Mouse (Mus musculus): ENCODE results near the gene Spred1. TPM values are rescaled to one million over a fixed set of nuclear protein-coding genes. Genes with fewer than 3 reads are reported as not detected.

Spred1 gene
- total RNA-seq, 1 experiment from 2014 or later = 3.4 TPM

- no peak for ATAC-seq (ENCODE audit: extremely low read depth, insufficient number of reproducible peaks, low FRiP score, poor library complexity, severe bottlenecking)
Measured at GRCm38 (mm10) chr2:117169037-117169436, 47.9 kb downstream of the Spred1 start.

DNA sequence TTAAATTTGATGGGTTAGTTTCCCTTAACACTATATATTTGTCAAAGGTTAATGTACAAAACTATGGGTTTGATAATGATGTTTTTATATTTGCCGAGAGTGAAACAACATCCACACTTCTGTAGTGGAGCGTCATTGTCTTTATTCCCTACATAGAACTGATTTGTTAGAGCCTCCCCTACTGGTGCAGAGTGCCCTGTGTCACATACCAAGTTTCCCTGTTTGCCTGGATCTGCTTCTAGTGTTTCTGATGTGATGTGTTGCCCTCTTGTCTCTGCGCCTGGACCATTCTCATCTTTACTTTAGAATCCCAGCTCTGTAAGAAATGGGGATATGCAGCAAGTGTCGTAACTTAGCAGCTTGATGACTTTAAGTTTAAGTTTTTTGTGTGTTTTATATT is 51.8 kb downstream of the Spred1 start:
- ATAC-seq (ENCODE audit: extremely low read depth, insufficient number of reproducible peaks, low FRiP score, poor library complexity, severe bottlenecking) = no peak

- ATAC-seq (ENCODE audit: extremely low read depth, insufficient number of reproducible peaks, low FRiP score, poor library complexity, severe bottlenecking) = no peak
Measured at GRCm38 (mm10) chr2:117176066-117176465, 54.9 kb downstream of the Spred1 start.

DNA sequence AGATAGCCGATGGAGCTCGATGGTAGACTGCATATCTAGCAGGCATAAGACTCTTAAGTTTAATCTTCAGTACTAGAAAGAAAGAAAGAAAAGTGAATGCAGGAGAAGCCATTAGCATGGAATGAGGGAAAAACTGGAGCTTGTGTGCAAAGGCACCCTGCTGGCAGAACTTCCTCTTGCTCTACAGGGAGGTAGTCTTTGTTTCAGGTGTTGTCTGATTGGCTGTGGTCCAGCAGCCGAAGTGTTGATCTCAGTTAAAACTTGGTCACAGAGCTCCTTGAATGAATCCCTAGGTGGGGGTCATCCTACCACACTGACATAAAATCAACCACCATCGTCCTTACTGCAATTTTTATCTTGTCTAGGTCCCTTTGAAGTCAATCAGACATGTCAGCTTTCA is 55.8 kb downstream of the Spred1 start:
- no peak for ATAC-seq (ENCODE audit: extremely low read depth, insufficient number of reproducible peaks, low FRiP score, poor library complexity, severe bottlenecking)

DNA sequence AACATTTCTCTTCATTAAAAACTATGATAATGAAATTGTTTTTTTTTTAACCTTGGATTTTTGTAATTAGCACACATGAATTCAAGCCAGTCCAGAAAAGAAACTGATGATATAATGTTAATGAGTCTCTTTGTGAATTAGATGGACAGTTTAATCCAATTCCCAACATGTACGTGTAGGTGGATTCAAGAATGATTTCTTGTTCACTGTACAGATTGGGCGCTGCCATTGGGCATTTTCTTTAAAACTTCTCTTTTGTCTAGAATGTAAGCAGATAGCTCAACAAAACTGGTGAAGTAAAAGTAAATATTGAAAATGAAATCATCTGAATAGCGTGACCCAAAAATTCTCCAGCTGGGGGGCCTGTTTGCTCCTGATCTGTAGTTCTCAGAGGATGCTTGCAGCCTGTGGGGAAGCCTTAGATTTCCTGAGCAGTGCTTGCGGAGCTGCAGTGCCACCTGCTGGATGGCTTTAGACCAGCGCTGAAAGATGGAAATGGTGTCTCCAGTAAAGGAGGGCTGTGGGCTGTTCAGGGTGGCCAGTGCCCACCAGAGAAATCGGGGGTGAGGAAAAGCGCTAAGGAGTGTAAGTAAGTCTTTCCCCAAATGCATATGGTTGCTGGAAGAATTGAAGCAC is 59.2 kb downstream of the Spred1 start:
- ATAC-seq (ENCODE audit: extremely low read depth, insufficient number of reproducible peaks, low FRiP score, poor library complexity, severe bottlenecking) = peak; percentile 92

- ATAC-seq (ENCODE audit: extremely low read depth, insufficient number of reproducible peaks, low FRiP score, poor library complexity, severe bottlenecking) = no peak
Measured at GRCm38 (mm10) chr2:117185587-117185986, 64.4 kb downstream of the Spred1 start.

GRCm38 (mm10) chr2:117190915-117191314 is 69.7 kb downstream of the Spred1 start:
- no peak for ATAC-seq (ENCODE audit: extremely low read depth, insufficient number of reproducible peaks, low FRiP score, poor library complexity, severe bottlenecking)

GRCm38 (mm10) chr2:117194309-117194708 is 73.1 kb downstream of the Spred1 start:
- ATAC-seq (ENCODE audit: extremely low read depth, insufficient number of reproducible peaks, low FRiP score, poor library complexity, severe bottlenecking) = no peak

GRCm38 (mm10) chr2:117195151-117195550 is 74.0 kb downstream of the Spred1 start:
- no peak for ATAC-seq (ENCODE audit: extremely low read depth, insufficient number of reproducible peaks, low FRiP score, poor library complexity, severe bottlenecking)

DNA sequence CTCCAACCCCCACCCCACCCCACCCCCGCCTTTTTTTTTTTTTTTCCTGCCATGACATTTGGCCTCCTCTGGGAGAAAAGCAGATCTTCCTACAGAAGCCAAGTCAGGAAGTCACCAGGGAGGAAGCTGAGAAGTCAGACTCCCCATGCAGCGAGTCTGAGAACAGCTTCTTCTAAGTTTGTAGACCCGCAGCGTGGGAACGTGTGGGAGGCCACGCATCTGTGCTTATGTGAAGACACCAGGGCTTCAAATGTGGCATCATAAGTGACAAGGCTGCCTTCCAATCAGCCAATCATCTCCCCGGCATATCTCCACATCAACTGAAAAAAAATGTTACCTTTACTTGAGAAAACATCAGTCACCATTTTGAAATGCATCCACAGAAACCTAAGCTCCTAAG is 74.4 kb downstream of the Spred1 start:
- no peak for ATAC-seq (ENCODE audit: extremely low read depth, insufficient number of reproducible peaks, low FRiP score, poor library complexity, severe bottlenecking)

- no peak for ATAC-seq (ENCODE audit: extremely low read depth, insufficient number of reproducible peaks, low FRiP score, poor library complexity, severe bottlenecking)
Measured at GRCm38 (mm10) chr2:117200869-117201338, 79.7 kb downstream of the Spred1 start.

DNA sequence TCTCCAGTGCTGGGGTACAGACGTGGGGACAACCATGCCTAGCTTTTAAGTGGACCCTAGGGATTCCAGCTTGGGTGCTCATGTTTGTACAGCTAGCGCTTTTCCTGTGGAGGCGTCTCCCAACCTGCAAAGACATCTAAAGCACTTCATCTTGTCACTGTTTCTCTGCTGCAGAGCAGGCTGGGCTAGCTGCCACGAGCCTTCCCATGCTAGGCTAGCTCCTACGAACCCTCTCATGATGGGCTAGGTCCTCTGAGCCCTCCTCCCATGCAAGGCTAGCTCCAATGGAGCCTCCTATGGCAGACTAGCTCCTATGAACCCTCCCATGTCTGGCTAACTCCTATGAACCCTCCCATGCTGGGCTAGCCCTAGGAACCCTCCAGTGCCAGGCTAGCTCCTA is 82.2 kb downstream of the Spred1 start:
- no peak for ATAC-seq (ENCODE audit: extremely low read depth, insufficient number of reproducible peaks, low FRiP score, poor library complexity, severe bottlenecking)

DNA sequence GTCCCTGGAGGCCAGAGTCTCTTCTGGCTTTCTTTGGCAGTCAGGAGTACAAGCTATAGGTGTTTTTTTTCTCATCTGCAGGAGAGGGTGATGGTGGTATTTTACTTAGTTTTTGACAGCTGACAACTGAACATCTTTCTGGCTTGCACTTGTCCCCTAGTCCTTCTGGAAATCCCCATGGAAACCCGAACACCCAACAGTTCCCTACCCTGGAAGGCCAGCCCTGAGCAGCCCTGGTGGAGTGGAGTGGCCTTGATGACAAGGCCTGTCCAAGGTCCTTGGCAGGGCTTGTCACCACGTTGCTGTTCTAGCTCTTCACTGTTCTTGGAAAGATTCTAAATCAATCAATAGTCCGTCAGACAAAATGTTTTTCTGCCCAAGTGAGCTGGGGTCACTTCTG is 83.4 kb downstream of the Spred1 start:
- ATAC-seq (ENCODE audit: extremely low read depth, insufficient number of reproducible peaks, low FRiP score, poor library complexity, severe bottlenecking) = no peak

GRCm38 (mm10) chr2:117205066-117205465 is 83.9 kb downstream of the Spred1 start:
- no peak for ATAC-seq (ENCODE audit: extremely low read depth, insufficient number of reproducible peaks, low FRiP score, poor library complexity, severe bottlenecking)

- no peak for ATAC-seq (ENCODE audit: extremely low read depth, insufficient number of reproducible peaks, low FRiP score, poor library complexity, severe bottlenecking)
Measured at GRCm38 (mm10) chr2:117210416-117211085, 89.4 kb downstream of the Spred1 start.

- ATAC-seq (ENCODE audit: extremely low read depth, insufficient number of reproducible peaks, low FRiP score, poor library complexity, severe bottlenecking) = no peak
Measured at GRCm38 (mm10) chr2:117216152-117216551, 95.0 kb downstream of the Spred1 start.

DNA sequence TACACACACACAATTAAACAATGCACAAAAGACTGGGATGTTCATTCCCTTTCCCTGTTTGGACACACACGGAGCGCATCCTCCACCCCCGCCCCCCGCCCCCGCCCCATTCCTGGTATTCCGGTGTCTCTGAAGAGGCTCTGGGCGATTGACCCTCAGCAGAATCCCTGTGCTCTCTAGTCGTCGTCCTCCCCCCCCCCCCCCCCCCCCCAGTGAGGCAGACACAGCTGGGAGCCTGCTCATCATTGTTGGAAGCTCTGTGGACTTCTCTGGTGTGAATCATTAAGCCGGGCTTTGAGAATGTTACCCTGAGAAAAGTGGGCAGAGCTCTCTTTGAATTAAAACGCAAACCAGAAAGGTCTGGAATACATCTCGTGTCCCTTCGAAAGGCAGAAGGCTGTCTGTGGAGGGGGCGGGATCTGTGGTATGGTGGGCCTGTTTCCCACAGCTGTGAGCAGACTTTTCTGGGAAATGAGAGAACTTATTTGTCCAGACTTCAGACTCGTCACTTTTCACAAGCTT is 96.6 kb downstream of the Spred1 start:
- no peak for ATAC-seq (ENCODE audit: extremely low read depth, insufficient number of reproducible peaks, low FRiP score, poor library complexity, severe bottlenecking)

DNA sequence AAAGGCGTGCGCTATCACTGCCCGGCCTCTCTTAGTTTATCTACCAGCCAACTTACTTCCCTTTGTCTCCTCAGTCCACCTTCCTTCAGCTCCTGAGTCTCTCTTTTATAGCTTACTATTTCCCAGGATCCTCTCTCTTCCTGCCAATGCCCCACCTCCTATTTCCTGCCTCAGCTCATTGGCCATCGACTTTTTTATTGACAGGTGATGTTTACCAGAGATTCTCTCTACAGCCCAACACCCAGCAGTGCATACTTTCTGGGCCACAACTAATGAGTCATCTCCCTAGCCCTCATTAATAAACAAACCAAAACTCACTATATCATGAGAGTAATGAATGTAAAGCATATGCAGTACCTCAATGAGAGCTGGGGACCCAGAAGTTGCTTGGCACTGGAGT is 98.4 kb downstream of the Spred1 start:
- ATAC-seq (ENCODE audit: extremely low read depth, insufficient number of reproducible peaks, low FRiP score, poor library complexity, severe bottlenecking) = no peak

DNA sequence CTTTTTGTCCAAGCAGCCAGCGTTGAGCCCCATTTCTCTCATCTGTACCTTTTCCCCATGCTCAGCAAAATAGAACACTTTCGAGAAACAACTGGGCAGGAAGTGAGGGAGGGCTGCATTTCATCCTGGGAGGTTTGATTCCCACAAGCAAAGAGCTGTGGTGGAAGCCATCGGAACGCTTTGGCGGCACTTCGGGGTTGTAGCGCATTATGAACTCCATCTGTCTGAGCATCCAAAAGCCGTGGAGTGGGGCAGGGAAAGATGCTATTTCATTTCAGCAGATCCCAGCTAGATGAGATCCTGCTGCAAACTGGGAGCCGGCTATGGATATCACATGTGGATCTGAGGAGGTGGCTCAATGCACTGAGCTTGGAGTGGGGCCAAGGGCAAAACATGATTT is 101.5 kb downstream of the Spred1 start:
- ATAC-seq (ENCODE audit: extremely low read depth, insufficient number of reproducible peaks, low FRiP score, poor library complexity, severe bottlenecking) = no peak

GRCm38 (mm10) chr2:117228601-117229125 is 107.5 kb downstream of the Spred1 start:
- no peak for ATAC-seq (ENCODE audit: extremely low read depth, insufficient number of reproducible peaks, low FRiP score, poor library complexity, severe bottlenecking)

Measured in neutrophil, adult 5-6 weeks (primary cell).